Mouse (Mus musculus) ovary, adult 2 months (tissue): Measurements from ENCODE around the gene Pcgf3. TPM values are rescaled to one million over a fixed set of nuclear protein-coding genes. Genes with fewer than 3 reads are reported as not detected.

Source experiments
- polyA plus RNA-seq: library from polyadenylated mRNA; depleted of rRNA; stranded (reverse); fragments of >200 nt; gene quantifications from 2 replicates; pipeline ENCODE4 v1.2.3, GENCODE M21; 2012; rRNA removed

The Pcgf3 gene
- polyA plus RNA-seq, result 8.2 and 10.2 TPM in 2 replicates

GRCm38 (mm10) chr5:108461082-108462065, at the start of gene Pcgf3:
Pcgf3 (plus strand) TSS chr5:108461232.

GRCm38 (mm10) chr5:108433804-108434587, 27.0 kb upstream of the Pcgf3 start, which contains the start of gene Atp5k:
Atp5k (minus strand) TSS chr5:108434448.

GRCm38 (mm10) chr5:108448785-108449668, 12.0 kb upstream of the Pcgf3 start, which contains the start of gene Mfsd7a:
Mfsd7a (minus strand) TSS chr5:108448891.

GRCm38 (mm10) chr5:108549489-108550206, 88.6 kb downstream of the Pcgf3 start, which contains the start of gene Cplx1:
Cplx1 (minus strand) TSS chr5:108550024.

Other genes starting within 250 kb of the Pcgf3 start
- gene Dr1, start 192.3 kb upstream of the Pcgf3 start, polyA plus RNA-seq, result 25.6 and 30.2 TPM in 2 replicates
- 6.5 and 8.7 TPM in 2 replicates for gene Pigg, start 148.6 kb upstream of the Pcgf3 start, polyA plus RNA-seq
- gene Gm42517, start 93.3 kb upstream of the Pcgf3 start, polyA plus RNA-seq, result 4.1 and 4.7 TPM in 2 replicates
- gene Pde6b, start 72.8 kb upstream of the Pcgf3 start, polyA plus RNA-seq, result 0.06 and 0.16 TPM in 2 replicates
- 18.3 and 24.5 TPM in 2 replicates for gene Atp5k, start 26.8 kb upstream of the Pcgf3 start, polyA plus RNA-seq
- gene Mfsd7a, start 12.3 kb upstream of the Pcgf3 start, polyA plus RNA-seq, result 8.2 and 8.5 TPM in 2 replicates
- 0.43 and 0.84 TPM in 2 replicates for gene Cplx1, start 88.8 kb downstream of the Pcgf3 start, polyA plus RNA-seq
- gene Gak, start 168.5 kb downstream of the Pcgf3 start, polyA plus RNA-seq, result 75.6 and 91.0 TPM in 2 replicates
- gene Tmem175, start 168.5 kb downstream of the Pcgf3 start, polyA plus RNA-seq, result 74.6 and 81.8 TPM in 2 replicates
- gene Idua, start 199.1 kb downstream of the Pcgf3 start, polyA plus RNA-seq, result 36.6 and 38.5 TPM in 2 replicates
- 35.9 and 39.0 TPM in 2 replicates for gene Dgkq, start 208.4 kb downstream of the Pcgf3 start, polyA plus RNA-seq
- 0.32 and 0.47 TPM in 2 replicates for gene Slc26a1, start 214.3 kb downstream of the Pcgf3 start, polyA plus RNA-seq
- gene Fgfrl1, start 231.2 kb downstream of the Pcgf3 start, polyA plus RNA-seq, result 149 and 161 TPM in 2 replicates